Mouse (Mus musculus): Measurements from ENCODE around the gene Bbs9.
"Not testable (repeated sequence)": the region's sequence is repeated elsewhere in the genome, so short reads cannot be mapped to it uniquely, and the experiment has no call there.

Gene Bbs9

GRCm38 (mm10) chr9:22848800-22849199 is 373.3 kb downstream of the Bbs9 start:
- no peak for DNase-seq (ENCODE audit: low spot score)

GRCm38 (mm10) chr9:22849212-22849611 is 373.7 kb downstream of the Bbs9 start:
- DNase-seq (ENCODE audit: low spot score), result no peak

DNA sequence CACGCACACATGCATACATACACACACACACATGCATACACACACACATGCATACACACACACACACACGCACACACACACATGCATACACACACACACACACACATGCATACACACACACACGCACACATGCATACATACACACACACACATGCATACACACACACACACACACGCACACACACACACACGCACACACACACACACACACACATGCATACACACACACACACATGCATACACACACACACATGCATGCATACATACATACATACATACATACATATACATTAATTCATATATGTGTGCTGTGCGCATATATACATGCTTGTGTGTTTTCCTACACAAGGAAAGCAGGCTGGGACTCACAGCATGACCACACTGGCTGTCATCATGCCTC is 393.6 kb downstream of the Bbs9 start:
- DNase-seq (ENCODE audit: low spot score), result not testable (repeated sequence)

- DNase-seq (ENCODE audit: low spot score), result no peak
Measured at GRCm38 (mm10) chr9:22870661-22871060, 395.1 kb downstream of the Bbs9 start.

- no peak for DNase-seq (ENCODE audit: low spot score)
Measured at GRCm38 (mm10) chr9:22875231-22875630, 399.7 kb downstream of the Bbs9 start.

DNA sequence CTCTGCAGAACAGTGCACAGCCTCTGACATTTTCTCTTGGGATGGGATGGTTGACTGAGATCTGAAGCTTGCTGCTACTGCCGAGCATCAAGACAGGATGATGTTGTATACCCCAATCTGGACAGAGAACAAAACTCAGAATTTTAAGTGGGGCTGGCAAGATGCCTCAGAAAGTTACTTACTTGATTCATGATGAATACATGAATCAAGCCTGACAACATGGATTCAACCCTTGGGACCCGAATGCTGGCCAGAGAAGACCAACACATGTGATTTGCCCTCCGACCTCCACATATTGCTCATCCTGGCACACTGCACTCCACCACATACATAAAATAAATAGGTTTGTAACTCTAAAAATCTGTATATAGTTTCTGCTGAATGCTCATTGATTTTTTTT is 403.8 kb downstream of the Bbs9 start:
- DNase-seq (ENCODE audit: low spot score), result no peak

- DNase-seq (ENCODE audit: low spot score), result no peak
Measured at GRCm38 (mm10) chr9:22886351-22886750, 410.8 kb downstream of the Bbs9 start.

- DNase-seq (ENCODE audit: low spot score), result no peak
Measured at GRCm38 (mm10) chr9:22905434-22905833, 429.9 kb downstream of the Bbs9 start.

- DNase-seq (ENCODE audit: low spot score), result no peak
Measured at GRCm38 (mm10) chr9:22916808-22917207, 441.3 kb downstream of the Bbs9 start.

GRCm38 (mm10) chr9:22935645-22936044 is 460.1 kb downstream of the Bbs9 start:
- no peak for DNase-seq (ENCODE audit: low spot score)
